In the genomic region with DNA sequence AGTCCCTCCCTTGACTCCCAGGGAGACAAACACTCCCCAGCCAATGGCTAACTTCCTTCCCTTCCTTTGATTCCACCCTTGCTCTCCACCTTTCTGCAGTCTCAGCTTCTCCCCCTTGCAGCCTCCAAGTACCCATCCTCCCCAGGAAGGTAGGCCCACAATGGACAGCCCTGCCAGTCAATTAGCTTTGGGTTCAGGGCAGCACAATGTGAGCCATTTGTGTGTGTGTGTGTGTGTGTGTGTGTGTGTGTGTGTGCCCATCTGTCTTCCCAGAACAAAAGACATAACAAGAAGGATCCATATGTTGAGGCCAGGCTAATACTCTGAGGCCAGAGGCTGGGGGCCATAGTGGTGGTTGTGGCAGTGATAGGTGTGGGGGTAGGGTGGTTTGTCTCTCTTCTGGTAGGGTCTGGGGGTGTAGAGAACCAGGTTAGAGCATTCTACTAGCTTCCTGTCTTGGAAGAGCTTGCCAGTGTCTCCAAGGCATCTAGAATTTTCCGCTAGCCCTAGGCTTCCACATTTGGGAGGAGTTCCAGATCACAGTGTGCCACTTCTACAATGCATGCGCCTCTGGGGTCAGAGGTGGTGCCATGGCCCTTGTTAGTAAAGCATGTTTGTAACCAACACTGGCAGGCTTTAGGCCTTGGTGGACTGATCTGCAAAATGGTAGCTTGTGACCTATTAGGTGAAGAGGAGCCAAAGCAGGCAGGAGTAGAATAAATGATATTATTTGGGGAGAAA, we compare ENCODE assay signal across 7 mouse cellular contexts. TPM values are rescaled to one million over a fixed set of nuclear protein-coding genes. Genes with fewer than 3 reads are reported as not detected.
A peak's percentile ranks its signal among the peaks of the same experiment; 100 is the strongest.
DNase-seq lines count a peak whose midpoint lies in the region; ATAC-seq and TF ChIP-seq lines count a peak whose summit lies in the region.

No protein-coding gene starts in this region.

- peak overlapping the region; percentile 64 for H3K4me2 ChIP-seq in lung, embryonic 14.5 days
- H3K4me2 ChIP-seq in forebrain, embryonic 12.5 days: peak overlapping the region; percentile 56
- H3K4me2 ChIP-seq in limb, embryonic 11.5 days (ENCODE audit: low read depth, severe bottlenecking): peak overlapping the region; percentile 51; the same call in 1 of the 2 replicates
- peak overlapping the region; percentile 58; the same call in 1 of the 2 replicates for H3K4me2 ChIP-seq in neural tube, embryonic 15.5 days

- peaks cover 49% of the 10 kb centered on the region for H3K4me1 ChIP-seq in lung, embryonic 14.5 days (ENCODE audit: insufficient read depth)
- peaks cover 68% of the 10 kb centered on the region for H3K4me1 ChIP-seq in forebrain, embryonic 12.5 days
- peaks cover 33% of the 10 kb centered on the region for H3K4me1 ChIP-seq in limb, embryonic 11.5 days (ENCODE audit: control insufficient read depth, insufficient read depth, low read length)
- H3K4me1 ChIP-seq in neural tube, embryonic 15.5 days: peaks cover 34% of the 10 kb centered on the region

- 36% methylated on average over 2 of the region's 2 CpGs for WGBS in lung, embryonic 14.5 days
- 30% methylated on average over 2 of the region's 2 CpGs for WGBS in forebrain, embryonic 12.5 days
- WGBS in limb, embryonic 11.5 days: 38% methylated on average over 2 of the region's 2 CpGs
- 29% methylated on average over 2 of the region's 2 CpGs for WGBS in neural tube, embryonic 15.5 days

- H3K9me3 ChIP-seq in lung, embryonic 14.5 days (ENCODE audit: low read depth, low read length): no peaks in the 10 kb centered on the region
- H3K9me3 ChIP-seq in forebrain, embryonic 12.5 days: no peaks in the 10 kb centered on the region
- H3K9me3 ChIP-seq in limb, embryonic 11.5 days (ENCODE audit: control insufficient read depth, low read length): no peaks in the 10 kb centered on the region
- no peaks in the 10 kb centered on the region for H3K9me3 ChIP-seq in neural tube, embryonic 15.5 days (replicated peaks)

- H3K27ac ChIP-seq in lung, embryonic 14.5 days (ENCODE audit: low read depth): peak overlapping the region; percentile 96
- peak overlapping the region; percentile 99 for H3K27ac ChIP-seq in forebrain, embryonic 12.5 days
- peak overlapping the region; percentile 100 for H3K27ac ChIP-seq in limb, embryonic 11.5 days (replicated peaks; ENCODE audit: low read depth, low read length)
- peak overlapping the region; percentile 90 for H3K27ac ChIP-seq in neural tube, embryonic 15.5 days (replicated peaks)

- no peak overlapping the region for H3K4me3 ChIP-seq in lung, embryonic 14.5 days (ENCODE audit: low read depth, low read length)
- no peak overlapping the region for H3K4me3 ChIP-seq in forebrain, embryonic 12.5 days (replicated peaks)
- no peak overlapping the region for H3K4me3 ChIP-seq in limb, embryonic 11.5 days (ENCODE audit: low read depth, low read length)
- no peak overlapping the region for H3K4me3 ChIP-seq in neural tube, embryonic 15.5 days (replicated peaks)

- TF ChIP-seq CTCF in lung, embryonic 14.5 days (IDR thresholded peaks at IDR 0.05; ENCODE audit: low read depth): no peak

- H3K9ac ChIP-seq in lung, embryonic 14.5 days: no peak overlapping the region
- H3K9ac ChIP-seq in forebrain, embryonic 12.5 days: no peak overlapping the region; the same call in 1 of the 2 replicates
- H3K9ac ChIP-seq in limb, embryonic 11.5 days (ENCODE audit: low read length): no peak overlapping the region
- H3K9ac ChIP-seq in neural tube, embryonic 15.5 days (replicated peaks): no peak overlapping the region

- H3K36me3 ChIP-seq in lung, embryonic 14.5 days (ENCODE audit: insufficient read depth): no peaks in the 10 kb centered on the region
- no peaks in the 10 kb centered on the region for H3K36me3 ChIP-seq in forebrain, embryonic 12.5 days (replicated peaks)
- no peaks in the 10 kb centered on the region for H3K36me3 ChIP-seq in limb, embryonic 11.5 days (ENCODE audit: control insufficient read depth, insufficient read depth, low read length)
- no peaks in the 10 kb centered on the region for H3K36me3 ChIP-seq in neural tube, embryonic 15.5 days

- no peak for ATAC-seq in lung, embryonic 14.5 days (ENCODE audit: insufficient read depth)
- peak; percentile 31; the same call in 1 of the 2 replicates for ATAC-seq in forebrain, embryonic 12.5 days (ENCODE audit: low FRiP score)
- peak; percentile 32; the same call in 1 of the 2 replicates for ATAC-seq in limb, embryonic 11.5 days (ENCODE audit: insufficient number of reproducible peaks, low FRiP score, low TSS enrichment, low read depth)
- ATAC-seq in neural tube, embryonic 15.5 days (ENCODE audit: low FRiP score): no peak

- DNase-seq in lung, embryonic 14.5 days: no peak
- no peak for DNase-seq in lung, postnatal 10 days
- no peak for DNase-seq in limb, embryonic 11.5 days (ENCODE audit: low spot score)
- DNase-seq in adipocyte (ENCODE audit: low spot score): no peak
- DNase-seq in right cerebral cortex, postnatal 36 days (ENCODE audit: low spot score in 2 of 2): no peak

- no peaks in the 10 kb centered on the region for H3K27me3 ChIP-seq in lung, embryonic 14.5 days (ENCODE audit: insufficient read depth, low read length)
- H3K27me3 ChIP-seq in forebrain, embryonic 12.5 days: no peaks in the 10 kb centered on the region
- H3K27me3 ChIP-seq in limb, embryonic 11.5 days (ENCODE audit: control insufficient read depth, insufficient read depth, low read length): no peaks in the 10 kb centered on the region
- no peaks in the 10 kb centered on the region for H3K27me3 ChIP-seq in neural tube, embryonic 15.5 days (replicated peaks)

RNA-seq across cellular contexts. Expression of a gene that starts 33.1 kb away (rescaled TPM):
- 86.6 and 86.9 TPM in 2 replicates for polyA plus RNA-seq in lung, embryonic 14.5 days (2014; fragmentation: Nextera tagmentation; extraction: Ambion mirVana)
- polyA plus RNA-seq in forebrain, embryonic 12.5 days (2016; fragmentation: Nextera tagmentation; extraction: Ambion mirVana): 109 and 113 TPM in 2 replicates
- 74.3 and 75.4 TPM in 2 replicates for polyA plus RNA-seq in limb, embryonic 11.5 days (2014; fragmentation: Nextera tagmentation; extraction: Ambion mirVana)
- 58.1 and 58.6 TPM in 2 replicates for polyA plus RNA-seq in neural tube, embryonic 15.5 days (2015; fragmentation: Nextera tagmentation; extraction: Ambion mirVana)

Comparison
In these comparisons a context has a peak if more than half of its experiments do, and no peak if none do; other contexts are left out.
1. ATAC-seq: peak in forebrain, embryonic 12.5 days (single experiment) and limb, embryonic 11.5 days (single experiment); none in lung, embryonic 14.5 days (single experiment) and neural tube, embryonic 15.5 days (single experiment).
2. Peak in every context shown above with its lines, with median percentiles within 50 percentile points of each other: H3K27ac ChIP-seq and H3K4me2 ChIP-seq.